ENCODE assay signal across 11 mouse cellular contexts in the genomic region with DNA sequence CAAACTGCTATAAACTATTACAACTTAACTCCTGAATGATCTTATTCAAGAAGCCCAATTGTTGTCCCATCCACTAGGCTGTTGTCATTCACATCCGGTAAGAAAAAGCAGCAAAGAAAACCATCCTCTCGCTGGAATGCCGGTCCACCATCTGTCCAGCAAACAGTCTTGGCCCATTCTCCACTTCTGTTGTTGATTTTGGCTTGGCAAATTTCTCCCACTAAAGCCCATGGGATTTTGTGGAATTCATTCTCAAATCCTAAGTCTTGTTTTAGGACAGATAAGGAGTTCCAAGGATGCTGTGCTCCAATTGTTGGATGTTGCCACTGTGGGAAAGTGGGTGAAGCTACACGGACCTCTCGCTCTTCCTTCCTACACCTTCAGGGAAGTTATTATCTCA. TPM values are rescaled to one million over a fixed set of nuclear protein-coding genes. Genes with fewer than 3 reads are reported as not detected.
DNase-seq lines count a peak whose midpoint lies in the region; ATAC-seq lines count a peak whose summit lies in the region.
"Had no signal": no experiment of that assay in that cellular context is flagged by ENCODE, and none has a peak within 500 bp of the region (broad histone marks: within the 10 kb centered on the region; RNA-seq: fewer than 3 reads in every experiment).

No protein-coding gene starts in this region.

- H3K4me2 ChIP-seq in liver, embryonic 11.5 days: no peak overlapping the region
- H3K4me2 ChIP-seq: intestine, embryonic 15.5 days; lung, embryonic 15.5 days had no signal

- H3K4me3 ChIP-seq in liver, embryonic 11.5 days (ENCODE audit: low read depth, low read length): no peak overlapping the region
- H3K4me3 ChIP-seq: intestine, embryonic 15.5 days; lung, embryonic 15.5 days had no signal

- peak; percentile 62 for DNase-seq in gastrocnemius, adult 18-20 months (ENCODE audit: low spot score)
- DNase-seq in gastrocnemius, postnatal 4 days (ENCODE audit: low spot score in 2 of 2): no peak
- DNase-seq in ovary, postnatal 14 days (ENCODE audit: low spot score): peak; percentile 8
- no peak for DNase-seq in ovary, postnatal 36 days (ENCODE audit: low spot score)
- peak; percentile 54 for DNase-seq in kidney, adult 9 months
- no peak for DNase-seq in liver, embryonic 11.5 days (ENCODE audit: low spot score)
- no peak for DNase-seq in embryo, embryonic 10.5 days (ENCODE audit: low spot score)
- DNase-seq: thymus, postnatal 4 days had no signal

- H3K9ac ChIP-seq in liver, embryonic 11.5 days (ENCODE audit: low read depth, low read length): no peak overlapping the region
- H3K9ac ChIP-seq: intestine, embryonic 15.5 days; lung, embryonic 15.5 days had no signal

- H3K4me1 ChIP-seq in liver, embryonic 11.5 days (replicated peaks; ENCODE audit: control insufficient read depth, insufficient read depth, low read length): peaks cover 12% of the 10 kb centered on the region

- no peaks in the 10 kb centered on the region for H3K27me3 ChIP-seq in liver, embryonic 11.5 days (replicated peaks; ENCODE audit: control insufficient read depth, insufficient read depth, low read length)
- H3K27me3 ChIP-seq: intestine, embryonic 15.5 days; lung, embryonic 15.5 days had no signal

- no peak overlapping the region for H3K27ac ChIP-seq in liver, embryonic 11.5 days (ENCODE audit: low read depth, low read length)
- H3K27ac ChIP-seq: intestine, embryonic 15.5 days; lung, embryonic 15.5 days had no signal

- H3K36me3 ChIP-seq in liver, embryonic 11.5 days (ENCODE audit: control insufficient read depth, insufficient read depth, low read length): no peaks in the 10 kb centered on the region
- H3K36me3 ChIP-seq: intestine, embryonic 15.5 days; lung, embryonic 15.5 days had no signal

- no peaks in the 10 kb centered on the region for H3K9me3 ChIP-seq in liver, embryonic 11.5 days (ENCODE audit: control insufficient read depth, low read length)
- H3K9me3 ChIP-seq: intestine, embryonic 15.5 days; lung, embryonic 15.5 days had no signal

- WGBS in liver, embryonic 11.5 days: 86% methylated on average over 5 of the region's 5 CpGs

- no peak for ATAC-seq in megakaryocyte, adult 5-6 weeks (ENCODE audit: poor library complexity, severe bottlenecking)
- ATAC-seq in liver, embryonic 11.5 days (replicated peaks; ENCODE audit: low FRiP score): no peak
- ATAC-seq: intestine, embryonic 15.5 days had no signal

RNA-seq across cellular contexts. Expression of a gene that starts 25.6 kb away (rescaled TPM):
- 10 to 100 TPM; 42.9 to 51.3 TPM for total RNA-seq in gastrocnemius, adult 18-20 months (2021)
- 10 to 100 TPM; 45.8 to 49.3 TPM for total RNA-seq in gastrocnemius, postnatal 4 days (2021)
- total RNA-seq in megakaryocyte, adult 5-6 weeks (2015): 47.1 and 54.7 TPM in 2 replicates
- total RNA-seq in megakaryocyte, adult 5-6 weeks (2017): 19.9 and 26.2 TPM in 2 replicates
- polyA plus RNA-seq in liver, embryonic 11.5 days (2014; fragmentation: Nextera tagmentation; extraction: Ambion mirVana): 23.2 and 27.0 TPM in 2 replicates

Comparison
In these comparisons a context has a peak if more than half of its experiments do, and no peak if none do; other contexts are left out.
1. DNase-seq: peak in gastrocnemius, adult 18-20 months (single experiment), ovary, postnatal 14 days (single experiment) and kidney, adult 9 months (single experiment); none in gastrocnemius, postnatal 4 days (0 of 2), ovary, postnatal 36 days (single experiment), liver, embryonic 11.5 days (single experiment) and embryo, embryonic 10.5 days (single experiment).